Mouse (Mus musculus): ENCODE data around the gene Arhgef40.

DNA sequence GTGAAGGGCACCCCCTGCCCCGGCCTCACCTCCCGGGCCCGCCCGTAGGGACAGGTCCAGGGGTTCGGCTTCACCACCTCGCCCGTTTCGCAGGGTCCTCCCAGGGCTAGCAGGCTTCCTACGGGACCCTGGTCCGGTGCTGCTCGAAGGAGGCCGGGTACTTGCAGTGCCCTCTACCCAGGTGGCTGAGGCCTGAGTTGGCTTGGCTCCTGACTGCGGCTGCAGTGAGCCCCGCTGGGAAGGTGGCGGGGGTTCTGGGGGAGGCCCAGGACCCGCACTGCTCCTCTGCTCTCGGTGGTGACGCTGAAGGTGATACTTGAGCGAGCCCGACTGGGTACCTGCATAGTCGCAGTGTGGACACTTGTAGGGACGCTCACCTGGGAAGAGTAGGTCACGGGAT is 22.3 kb downstream of the Arhgef40 start:
- TF ChIP-seq CTCF (conservative IDR thresholded peaks at IDR 0.05; ENCODE audit: insufficient read depth, insufficient read length, low read depth, low read length): no peak
- no peak for TF ChIP-seq POLR2A (IDR thresholded peaks at IDR 0.05; ENCODE audit: low read depth, low read length)

All from kidney, adult 2 months (tissue).